Mouse (Mus musculus) left cerebral cortex, postnatal 4 days (tissue): Measurements from ENCODE around the gene F3. TPM values are rescaled to one million over a fixed set of nuclear protein-coding genes. Genes with fewer than 3 reads are reported as not detected.
A peak's percentile ranks its signal among the peaks of the same experiment; 100 is the strongest.

Experiments
- DNase-seq: peaks from one replicate; pipeline ENCODE4 v3.0.0-alpha.2; 2022
- intact Hi-C: fragments of 180-260 bp; cut with DNase I; formaldehyde crosslinking; loops from one replicate; pipeline ENCODE4 v1.15.1; 2025
- total RNA-seq, 2 experiments: library from RNA; stranded (reverse); gene quantifications; 2 replicates each; pipeline ENCODE4 v1.2.3; 2021

F3 gene
- 10 to 100 TPM; 15.2 to 16.6 TPM for total RNA-seq

DNA sequence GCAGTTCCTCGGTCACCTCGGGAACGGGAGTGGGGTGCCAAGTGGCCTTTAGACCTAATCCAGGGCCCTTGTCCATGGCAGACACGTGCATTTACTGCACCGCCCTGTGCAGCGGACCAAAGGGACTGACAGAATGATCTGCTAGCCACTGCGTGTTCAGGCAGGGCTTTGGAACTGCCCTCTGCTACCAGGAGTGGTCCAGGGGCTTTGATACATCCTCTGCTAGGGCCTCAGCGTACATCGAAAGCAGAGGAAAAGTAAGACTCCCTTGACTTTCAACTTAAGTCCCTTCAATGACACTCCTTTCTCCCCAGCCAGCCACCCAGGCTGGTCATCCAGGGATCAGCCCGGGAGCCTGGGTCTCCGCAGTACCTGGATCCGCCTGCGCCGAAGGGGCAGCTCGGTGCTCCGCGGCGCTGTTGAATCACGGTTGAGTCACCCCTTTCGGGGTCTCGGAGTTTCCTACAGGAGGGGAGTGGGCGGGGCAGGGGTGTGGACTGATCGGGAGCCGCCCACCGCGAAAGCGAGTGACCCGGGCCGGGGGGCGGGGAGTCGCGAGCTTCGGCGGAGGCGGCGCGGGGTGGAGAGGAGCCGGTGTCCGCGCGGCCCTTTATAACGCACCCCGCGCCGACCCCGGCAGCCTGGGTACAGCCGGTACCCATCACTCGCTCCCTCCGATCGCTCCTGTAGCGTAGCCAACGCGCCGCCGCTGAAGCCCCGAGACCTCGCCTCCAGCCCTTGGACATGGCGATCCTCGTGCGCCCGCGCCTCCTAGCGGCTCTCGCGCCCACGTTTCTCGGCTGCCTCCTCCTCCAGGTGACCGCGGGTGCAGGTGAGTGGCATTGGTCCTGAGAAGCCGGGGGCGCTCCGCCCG is at the start of gene F3:
Gene F3 (plus strand): TSS at position 567 of the 874 bp plus-strand sequence.
- intact Hi-C loops = loop anchor here (5.0 kb wide), 1 partner anchor 86 kb away; no protein-coding TSS in a partner anchor
- DNase-seq = peak; percentile 85

DNA sequence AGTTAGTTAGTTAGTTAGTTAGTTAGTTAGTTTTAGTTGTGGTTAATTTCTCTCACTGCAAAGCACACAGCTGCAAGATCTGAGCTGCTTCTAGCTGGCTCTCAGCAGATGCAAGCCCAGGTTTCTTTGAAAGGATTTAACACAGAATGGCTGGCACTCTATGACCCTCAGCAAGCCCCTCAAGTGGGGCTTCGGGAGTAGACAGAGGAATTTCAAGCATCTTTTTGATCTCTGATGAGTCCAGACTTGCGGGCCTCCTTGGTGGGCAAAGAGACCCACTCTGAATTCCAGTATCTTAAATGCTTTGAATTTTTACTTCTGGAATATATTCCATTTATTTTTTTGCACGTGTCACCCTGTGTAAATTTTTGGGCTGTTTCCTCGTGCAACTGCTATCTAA is 44.4 kb upstream of the F3 start:
- DNase-seq = no peak
- intact Hi-C loops = no loop called here

DNA sequence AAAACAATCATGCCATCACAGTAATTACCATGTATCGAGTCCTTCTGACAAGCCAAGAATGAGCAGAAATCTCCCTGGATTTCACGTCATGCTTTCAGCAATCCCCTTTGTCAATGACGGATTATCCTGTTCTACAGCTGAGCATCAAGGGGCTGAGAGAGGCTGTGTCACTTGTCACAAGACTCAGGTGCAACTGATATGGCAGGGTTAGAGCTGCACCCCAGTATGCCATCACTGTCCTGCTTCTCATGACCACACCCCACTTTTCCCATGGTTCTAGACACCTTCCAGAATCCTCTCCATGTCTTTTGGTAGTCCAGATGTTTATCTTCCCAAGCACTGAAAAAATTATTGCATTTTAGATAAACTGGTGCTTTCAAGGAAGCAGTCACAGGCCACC is 43.9 kb upstream of the F3 start:
- intact Hi-C loops = no loop called here
- no peak for DNase-seq

DNA sequence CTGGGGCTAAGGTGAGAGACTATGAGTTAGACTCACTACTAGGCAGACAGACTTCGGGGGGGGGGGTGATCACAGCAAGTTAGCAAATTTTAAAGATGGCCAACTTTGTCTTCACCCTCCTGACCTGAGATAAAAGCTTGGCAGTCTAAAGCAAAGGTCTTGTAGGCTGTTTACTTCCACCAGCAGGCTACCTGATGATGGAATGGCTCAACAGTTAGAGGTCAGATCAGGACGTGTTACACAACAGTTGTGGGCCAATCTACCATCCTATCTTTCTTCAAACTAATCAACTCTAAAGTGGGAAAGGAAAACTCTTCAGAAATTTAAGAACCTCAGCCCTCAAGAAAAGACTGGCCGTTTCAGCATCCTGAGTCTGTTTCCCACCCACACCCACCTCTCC is 43.1 kb upstream of the F3 start:
- intact Hi-C loops = no loop called here
- DNase-seq = no peak

DNA sequence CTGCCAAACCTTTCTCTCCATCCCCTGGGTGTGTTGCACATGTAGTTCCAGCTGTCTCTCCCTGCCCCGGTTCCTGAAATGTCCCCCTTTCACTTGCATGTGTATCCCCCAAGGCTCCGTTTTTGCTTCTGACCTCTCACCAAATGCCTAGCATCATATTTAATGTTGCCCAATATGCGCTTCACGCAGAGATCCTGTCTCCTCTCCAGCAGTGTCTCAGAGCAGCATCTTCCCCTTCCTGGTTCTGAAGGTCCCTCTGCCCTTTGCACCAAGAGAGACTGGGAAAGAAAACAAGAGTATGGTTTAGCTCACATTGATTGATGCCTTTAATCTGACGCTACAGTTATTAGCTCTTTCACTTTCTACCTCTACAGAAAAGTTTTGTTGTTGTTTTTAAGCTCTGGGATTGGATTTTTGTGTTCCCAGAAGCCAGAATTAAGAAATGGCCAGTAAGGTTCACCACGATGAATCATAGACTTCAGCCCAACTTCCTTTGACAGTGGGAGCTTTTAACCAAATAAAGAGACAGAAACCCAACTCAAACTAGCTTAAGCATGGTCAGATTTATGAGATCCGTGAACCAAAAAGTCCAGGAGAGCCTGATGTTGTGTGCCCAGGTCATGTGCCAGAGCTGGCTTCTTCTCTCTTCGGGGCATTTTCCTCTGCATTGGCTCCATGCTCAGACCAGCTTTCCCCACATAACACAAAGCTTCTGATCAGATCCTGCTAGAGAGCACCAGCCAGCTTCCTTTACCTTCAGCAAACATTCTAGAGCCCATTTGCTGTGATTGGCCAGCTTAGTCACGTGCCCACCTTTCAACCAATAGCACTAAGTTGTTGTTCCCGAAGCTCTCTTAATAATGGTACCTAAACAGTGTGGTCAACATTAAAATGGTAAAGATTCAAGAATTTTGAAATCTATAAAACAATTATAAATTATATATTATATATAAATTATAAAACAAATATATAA is 40.6 kb upstream of the F3 start:
- intact Hi-C loops = no loop called here
- no peak for DNase-seq

DNA sequence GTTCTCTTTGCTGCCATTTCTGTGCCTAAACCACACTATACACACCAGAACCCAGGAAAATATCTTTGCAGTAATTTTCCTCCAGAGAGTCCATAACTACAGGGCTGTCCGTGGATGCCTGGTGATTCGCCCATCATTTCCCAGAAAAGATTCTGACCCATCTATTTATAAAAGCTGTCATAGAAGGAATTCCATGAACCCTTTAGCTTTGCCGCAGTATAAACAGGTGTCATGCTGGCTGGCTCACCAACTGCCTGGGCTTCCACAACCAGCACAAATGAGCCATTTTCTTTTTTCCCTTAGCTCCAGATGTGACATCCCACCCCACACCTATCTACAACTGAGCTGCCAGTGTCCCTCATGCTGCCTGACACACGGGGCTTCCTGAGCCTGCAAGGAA is 38.8 kb upstream of the F3 start:
- intact Hi-C loops = no loop called here
- no peak for DNase-seq

DNA sequence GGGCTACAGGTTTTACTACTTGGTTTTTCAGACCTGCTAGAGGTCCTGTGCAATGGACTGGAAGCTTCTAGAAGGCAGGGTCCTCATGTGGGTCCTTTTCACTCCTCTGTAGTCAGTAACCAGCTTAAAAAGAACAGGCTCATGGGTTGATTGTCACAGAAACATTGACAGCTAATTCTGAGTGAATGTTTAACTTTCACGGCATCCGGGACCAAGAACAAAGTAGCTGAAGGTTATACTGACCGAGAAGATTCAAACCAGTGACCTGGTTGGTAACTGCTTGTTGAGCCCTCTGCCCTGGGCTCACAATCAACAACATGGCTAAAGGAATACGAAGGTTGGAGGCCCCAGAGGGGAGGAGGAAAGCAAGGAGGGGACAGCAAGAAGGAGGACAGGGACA is 38.4 kb upstream of the F3 start:
- intact Hi-C loops = no loop called here
- DNase-seq = no peak

DNA sequence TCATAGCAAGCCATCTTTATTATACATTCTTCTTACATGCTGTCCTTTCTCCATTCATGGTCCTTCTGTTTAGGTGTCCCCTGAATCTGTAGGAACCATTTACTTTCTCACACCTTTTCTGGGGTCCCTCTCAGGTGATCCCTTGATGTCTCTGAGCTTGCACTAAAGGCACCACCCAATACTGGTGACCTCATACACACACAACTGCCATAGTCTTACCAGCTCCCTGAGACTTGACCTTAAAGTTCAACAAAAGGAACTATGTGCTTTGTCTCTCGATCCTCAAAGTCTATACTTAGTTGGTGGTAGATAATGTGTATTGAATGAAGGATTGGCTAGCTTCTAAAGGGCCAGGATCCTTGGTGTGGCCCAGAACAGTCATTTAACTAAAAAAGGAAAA is 37.4 kb upstream of the F3 start:
- intact Hi-C loops = no loop called here

DNA sequence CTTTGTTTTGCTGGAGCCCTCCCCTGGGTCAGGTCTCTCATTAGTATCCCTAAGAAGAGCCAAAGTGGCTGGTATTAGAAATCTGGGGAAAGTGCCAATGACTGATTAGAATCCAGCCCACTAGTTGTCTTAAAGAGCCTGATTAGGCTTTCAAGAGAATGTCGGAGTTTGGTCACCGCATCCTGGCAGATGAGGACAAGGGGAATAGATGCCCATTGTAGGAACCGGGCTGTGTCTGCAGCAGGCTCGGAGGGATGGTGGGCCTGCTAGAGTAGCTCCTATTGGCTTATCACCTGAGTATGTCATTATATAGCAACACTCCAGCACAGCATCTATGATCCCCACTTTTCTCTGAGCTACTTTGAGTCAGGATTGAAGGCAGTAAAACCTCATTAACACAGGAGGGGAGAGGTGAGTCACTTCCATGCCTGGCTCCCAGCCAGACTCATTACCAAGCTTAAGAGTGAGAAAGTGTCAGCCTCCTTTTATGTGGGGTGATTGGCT is 36.9 kb upstream of the F3 start:
- no peak for DNase-seq
- intact Hi-C loops = no loop called here

More for the DNA sequence above, 37.4 kb upstream of the F3 start:
- DNase-seq = no peak

DNA sequence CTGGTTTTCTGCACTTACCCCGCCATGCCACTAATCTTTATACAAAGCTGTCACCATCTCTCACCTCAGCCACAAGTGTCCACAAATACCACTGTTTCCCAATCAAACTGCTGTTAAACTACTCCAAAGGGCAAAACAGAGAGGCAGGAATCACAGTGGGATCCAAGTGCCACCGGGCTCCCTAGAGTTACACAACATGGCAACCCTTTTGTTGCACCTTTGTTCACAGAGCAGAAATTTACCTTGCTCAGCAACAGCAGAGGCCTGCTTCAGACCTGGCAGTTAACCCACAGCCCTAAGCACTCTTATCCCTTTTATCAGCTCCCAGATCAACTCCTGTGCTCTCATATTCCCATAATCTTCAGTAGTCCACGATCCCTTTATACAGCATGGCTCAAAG is 35.6 kb upstream of the F3 start:
- intact Hi-C loops = no loop called here
- no peak for DNase-seq

DNA sequence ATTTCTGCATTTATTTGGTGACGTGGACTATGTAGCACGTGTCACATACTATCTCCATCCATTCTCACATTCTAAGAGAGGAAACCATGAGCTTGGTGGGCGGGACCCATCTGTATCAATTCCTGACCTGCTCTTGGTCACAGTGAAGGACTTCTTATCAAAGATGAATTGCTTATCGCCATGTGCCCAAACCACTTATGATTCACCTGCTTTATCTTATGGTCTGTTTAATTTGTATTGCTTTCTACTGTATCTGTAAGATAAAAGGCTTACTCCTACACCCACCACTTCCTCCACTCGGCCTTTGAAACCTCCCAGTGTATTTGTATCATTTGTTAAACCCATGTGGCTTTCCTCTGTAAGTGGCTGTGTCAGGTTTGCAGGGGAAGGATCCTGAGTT is 34.3 kb upstream of the F3 start:
- no peak for DNase-seq
- intact Hi-C loops = no loop called here

DNA sequence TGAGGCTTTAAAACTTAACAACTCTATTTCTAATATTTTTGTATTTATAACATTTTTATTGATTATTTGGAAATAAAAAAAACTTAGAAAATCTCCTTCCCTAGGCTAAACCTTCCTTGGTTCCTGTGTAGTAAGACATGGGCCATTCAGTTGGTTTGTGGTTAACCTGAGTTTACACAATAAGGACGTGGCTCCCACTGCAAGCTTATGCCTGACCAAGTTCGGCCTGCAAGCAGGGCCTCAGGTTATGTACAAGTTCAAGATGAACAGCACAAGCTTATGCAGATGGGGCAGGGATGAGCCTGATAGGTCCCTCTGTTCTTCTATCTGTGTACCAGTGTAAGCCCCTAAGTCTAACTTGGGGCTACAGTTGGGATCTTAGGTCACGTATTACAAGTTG is 33.6 kb upstream of the F3 start:
- no peak for DNase-seq
- intact Hi-C loops = no loop called here

DNA sequence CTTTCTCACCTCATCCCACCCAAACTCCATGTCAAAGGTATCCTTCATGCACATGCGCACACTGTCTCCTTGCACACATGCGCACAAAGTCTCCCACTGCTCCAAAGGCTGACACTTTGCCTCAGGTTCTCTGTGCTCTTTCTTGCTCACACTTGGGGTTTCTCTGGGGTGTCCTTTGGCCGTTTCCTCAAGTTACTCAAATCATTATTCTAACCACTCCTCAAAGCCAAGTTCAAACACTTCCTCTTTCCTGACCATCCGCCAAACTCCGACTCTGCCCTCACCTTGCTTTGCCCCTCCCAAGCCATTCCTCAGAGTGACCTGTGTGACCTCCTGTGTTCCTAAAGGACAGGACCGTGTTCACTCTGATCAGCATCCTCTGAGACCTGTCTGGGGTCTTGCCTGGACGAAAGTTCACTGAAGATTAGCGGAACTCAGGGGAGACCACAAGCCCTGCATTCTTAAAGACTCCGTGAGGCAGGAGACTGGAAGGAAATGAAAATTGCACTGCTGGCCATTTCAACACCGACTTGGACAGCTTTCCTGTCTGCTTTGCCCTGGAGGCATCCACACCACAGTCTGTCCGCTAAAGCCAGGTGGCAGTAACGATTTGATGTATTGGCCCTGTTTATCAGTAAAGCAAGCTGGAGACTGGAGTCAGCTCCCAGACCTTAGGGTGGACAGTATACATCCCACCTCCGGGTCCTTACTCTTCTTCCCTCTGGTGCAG is 30.2 kb upstream of the F3 start:
- no peak for DNase-seq
- intact Hi-C loops = no loop called here

DNA sequence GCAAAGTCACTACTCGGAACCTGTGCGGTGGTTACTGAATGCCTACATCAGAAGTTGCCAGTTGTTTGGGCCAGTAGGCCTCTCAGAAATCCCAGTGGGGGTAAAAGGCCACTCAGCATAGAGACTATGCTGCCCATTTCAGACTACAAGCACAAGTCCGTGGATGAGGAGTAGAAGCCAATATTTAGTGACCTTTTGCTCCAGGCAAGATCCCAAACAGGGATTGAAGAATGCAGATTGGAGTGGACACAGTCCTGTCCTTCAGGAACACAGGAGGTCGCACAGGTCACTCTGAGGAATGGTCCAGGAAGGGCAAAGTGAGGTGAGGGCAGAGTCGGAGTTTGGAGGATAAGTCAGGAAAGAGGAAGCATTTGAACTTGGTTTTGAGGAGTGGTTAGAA is 29.6 kb upstream of the F3 start:
- DNase-seq = no peak
- intact Hi-C loops = no loop called here

DNA sequence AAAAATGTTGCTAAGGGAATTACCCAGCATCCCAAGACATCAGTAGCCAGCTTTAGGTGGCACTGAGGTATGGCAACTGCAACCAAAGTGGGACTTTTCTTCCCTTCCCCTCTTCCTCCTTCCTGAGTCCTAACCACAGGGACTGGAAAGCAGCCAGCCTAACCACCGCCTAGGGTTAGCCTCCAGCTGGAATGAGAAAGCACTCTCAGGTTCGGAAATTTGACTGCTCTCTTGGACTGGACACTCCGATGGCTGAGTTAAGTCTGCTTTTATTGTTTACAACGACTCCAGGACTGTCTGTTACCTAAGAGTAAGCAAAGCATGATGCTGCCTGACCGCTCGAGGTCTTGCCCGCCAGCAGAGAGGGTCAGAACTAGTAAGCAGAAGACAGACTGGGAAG is 26.2 kb upstream of the F3 start:
- no peak for DNase-seq
- intact Hi-C loops = no loop called here

DNA sequence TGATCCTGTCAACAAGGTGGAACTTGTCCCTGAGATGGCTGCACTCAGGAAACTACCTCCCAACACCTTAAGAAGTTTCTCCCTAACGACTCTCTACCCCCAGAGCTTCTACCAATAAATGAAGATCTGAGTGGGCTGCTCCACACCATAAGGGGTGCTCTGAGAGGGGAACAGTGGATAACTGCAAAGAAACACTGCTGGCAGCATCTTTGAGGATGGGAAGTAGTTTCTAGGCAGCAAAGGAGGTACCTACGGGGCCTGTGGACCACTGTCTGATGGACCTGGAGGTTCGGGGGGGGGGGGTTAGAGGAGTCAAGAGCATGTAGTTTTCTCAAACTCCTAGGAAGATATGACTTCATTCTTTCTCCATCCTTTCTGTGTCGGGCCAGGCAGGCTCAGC is 23.9 kb upstream of the F3 start:
- intact Hi-C loops = no loop called here
- no peak for DNase-seq

DNA sequence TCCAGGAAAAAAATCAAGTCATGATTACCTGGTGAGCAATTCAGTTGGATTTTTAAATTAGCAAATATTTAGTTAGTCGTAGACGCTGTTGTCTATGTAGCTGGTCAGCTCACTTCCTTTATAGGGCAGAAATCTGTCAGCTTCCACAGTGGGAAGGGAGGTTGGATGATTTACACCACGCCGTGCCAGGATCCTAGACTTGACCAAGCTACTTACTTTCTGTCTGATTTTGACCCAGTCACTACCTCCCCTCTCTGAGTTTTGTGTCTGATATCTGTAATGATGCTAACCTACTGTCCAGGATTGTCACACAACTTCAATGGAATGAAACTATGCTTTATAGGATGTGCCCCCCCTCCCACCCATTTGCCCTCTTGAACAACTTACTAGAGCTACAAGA is 23.5 kb upstream of the F3 start:
- intact Hi-C loops = no loop called here
- DNase-seq = no peak

DNA sequence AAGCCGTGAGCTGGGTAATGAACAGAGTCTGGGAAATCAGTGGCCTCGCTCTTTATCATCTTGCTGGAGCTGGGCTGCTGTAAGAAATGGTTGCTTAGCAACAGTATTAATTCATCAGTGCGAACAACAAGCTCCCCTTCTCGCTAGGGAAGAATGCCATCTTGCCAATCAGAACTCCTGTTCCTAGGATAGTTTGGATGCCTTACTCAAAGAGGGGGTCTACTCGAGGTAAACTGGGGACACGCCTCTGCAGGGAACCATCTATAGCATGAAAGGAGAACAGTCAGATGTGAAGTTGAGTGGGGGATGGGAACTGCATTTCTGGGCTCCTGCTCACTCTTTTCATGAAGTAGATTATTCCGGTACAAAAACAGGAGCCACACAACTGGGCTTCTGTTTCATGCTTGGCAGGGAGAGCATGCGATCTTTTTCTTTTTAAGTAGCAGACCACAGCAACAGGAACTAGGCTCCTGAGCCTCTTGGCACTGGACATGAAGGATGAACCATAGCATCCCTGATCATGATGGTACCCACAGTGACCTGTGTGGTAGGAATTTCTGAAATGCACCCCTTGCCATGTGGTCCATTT is 22.9 kb upstream of the F3 start:
- DNase-seq = peak; percentile 43
- intact Hi-C loops = no loop called here

DNA sequence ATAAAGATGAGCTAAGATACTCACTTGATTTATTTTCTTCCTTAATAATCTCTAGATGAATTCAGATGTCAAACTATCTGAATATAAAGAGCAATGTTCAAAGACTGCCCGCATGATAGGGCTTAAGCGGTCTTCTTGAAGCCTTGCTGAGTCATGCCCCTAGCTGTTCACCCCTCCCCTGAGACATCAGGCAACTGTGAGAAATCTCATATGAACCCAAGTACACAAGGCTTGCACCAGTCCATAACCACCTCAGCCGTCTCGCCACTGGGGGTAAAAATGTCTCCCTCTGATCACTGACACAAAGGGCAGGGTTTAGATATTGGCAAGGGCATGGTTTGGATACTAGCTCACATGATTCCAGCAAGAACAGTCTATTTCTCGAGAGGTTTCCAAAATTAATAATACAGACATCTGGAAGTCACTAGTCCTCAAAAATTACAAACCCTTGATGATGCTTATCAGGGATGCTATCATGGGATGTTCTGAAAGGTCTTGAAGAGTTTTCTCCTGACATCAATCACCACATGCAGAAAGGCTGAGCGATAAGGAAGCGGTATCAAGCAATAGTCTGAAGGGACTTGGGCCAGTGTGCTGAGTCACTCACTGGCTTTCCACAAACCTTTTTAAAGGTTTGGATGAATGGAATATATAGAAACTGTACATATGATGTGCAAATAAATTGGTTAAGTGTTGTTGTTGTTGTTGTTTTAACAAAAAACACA is 20.0 kb upstream of the F3 start:
- intact Hi-C loops = no loop called here
- DNase-seq = no peak

DNA sequence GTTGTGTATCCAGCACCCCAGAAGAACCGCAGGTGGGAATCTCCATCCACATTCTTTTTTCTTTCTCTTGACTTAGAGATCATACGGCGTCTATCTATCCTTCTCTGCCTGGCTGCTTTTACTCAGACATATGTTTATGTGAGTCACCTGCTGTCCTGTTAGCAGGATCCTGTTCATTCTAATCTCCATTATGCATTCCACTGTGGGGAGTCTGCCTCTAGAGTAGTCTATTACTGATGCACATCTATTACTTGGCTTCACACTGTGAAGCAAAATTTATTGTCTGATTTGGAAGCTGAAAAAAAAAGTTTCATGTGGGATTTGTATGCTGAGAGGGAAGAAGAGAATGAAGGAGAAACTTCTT is 19.5 kb upstream of the F3 start:
- intact Hi-C loops = no loop called here
- DNase-seq = no peak
